Mouse (Mus musculus) cerebellum, postnatal 4 days (tissue): ENCODE measurements at regions not wholly inside any gene's neighbourhood (a gene's known extent, or its start where the extent isn't known, plus 50 kb on each side); places are given as distances from the start of the nearest gene placed in this dataset.

Experiments used
- DNase-seq, 2 experiments: peaks; one replicate each; pipeline ENCODE4 v3.0.0; 2022; ENCODE audit warnings: low spot score in 2 of 2, mixed read lengths in 1 of 2

- no peak for DNase-seq
These were observed 55.7 kb downstream of the Id4 start for GRCm38 (mm10) chr13:48316747-48317146.

GRCm38 (mm10) chr13:48317457-48317856 is 56.4 kb downstream of the Id4 start:
- DNase-seq, result no peak

- no peak for DNase-seq
These were observed 58.0 kb downstream of the Id4 start for GRCm38 (mm10) chr13:48319001-48319400.

- DNase-seq, result peak in 1 of 2 experiments; percentile 11
These were observed 63.3 kb downstream of the Id4 start for GRCm38 (mm10) chr13:48324290-48324718.

GRCm38 (mm10) chr13:48330619-48331018 is 69.6 kb downstream of the Id4 start:
- no peak for DNase-seq

- no peak for DNase-seq
These were observed 75.1 kb downstream of the Id4 start for GRCm38 (mm10) chr13:48336135-48336534.

- DNase-seq, result no peak
These were observed 75.6 kb downstream of the Id4 start for GRCm38 (mm10) chr13:48336602-48337001.

- no peak for DNase-seq
These were observed 77.5 kb downstream of the Id4 start for GRCm38 (mm10) chr13:48338561-48338960.

- DNase-seq, result no peak
These were observed 89.1 kb downstream of the Id4 start for GRCm38 (mm10) chr13:48350124-48350523.

- DNase-seq, result no peak
These were observed 89.9 kb downstream of the Id4 start for GRCm38 (mm10) chr13:48350955-48351354.

- peak in 1 of 2 experiments; percentile 10 for DNase-seq
These were observed 96.1 kb downstream of the Id4 start for GRCm38 (mm10) chr13:48357118-48357517.

- peak in 1 of 2 experiments; percentile 67 for DNase-seq
These were observed 96.6 kb downstream of the Id4 start for GRCm38 (mm10) chr13:48357640-48358039.

GRCm38 (mm10) chr13:48371060-48371459 is 110.0 kb downstream of the Id4 start:
- no peak for DNase-seq

- DNase-seq, result no peak
These were observed 115.4 kb downstream of the Id4 start for GRCm38 (mm10) chr13:48376405-48376804.

GRCm38 (mm10) chr13:48383580-48384445 is 122.8 kb downstream of the Id4 start:
- no peak for DNase-seq

- DNase-seq, result no peak
These were observed 123.9 kb downstream of the Id4 start for GRCm38 (mm10) chr13:48384901-48385300.

GRCm38 (mm10) chr13:48391126-48391525 is 122.1 kb downstream of the Zfp169 start:
- no peak for DNase-seq

- no peak for DNase-seq
These were observed 115.5 kb downstream of the Zfp169 start for GRCm38 (mm10) chr13:48397761-48398160.

GRCm38 (mm10) chr13:48398617-48399016 is 114.6 kb downstream of the Zfp169 start:
- no peak for DNase-seq

GRCm38 (mm10) chr13:48402316-48402715 is 110.9 kb downstream of the Zfp169 start:
- DNase-seq, result no peak

- no peak for DNase-seq
These were observed 90.6 kb downstream of the Zfp169 start for GRCm38 (mm10) chr13:48422438-48423329.

- DNase-seq, result no peak
These were observed 86.4 kb downstream of the Zfp169 start for GRCm38 (mm10) chr13:48426816-48427215.
